Mouse (Mus musculus) forelimb bud, embryonic 11.5 days (tissue): ENCODE measurements around the gene Inhbc.
"Not testable (repeated sequence)": the region's sequence is repeated elsewhere in the genome, so short reads cannot be mapped to it uniquely, and the experiment has no call there.

Experiments
- DNase-seq: peaks from one replicate; pipeline ENCODE4 v3.0.0-alpha.2; 2012; ENCODE audit warnings: low read depth, low spot score

The Inhbc gene

GRCm38 (mm10) chr10:127326017-127326801 is 44.0 kb downstream of the Inhbc start:
- DNase-seq: no peak

GRCm38 (mm10) chr10:127325454-127326016 is 44.7 kb downstream of the Inhbc start:
- DNase-seq: no peak

GRCm38 (mm10) chr10:127324495-127324894 is 45.7 kb downstream of the Inhbc start:
- peak; percentile 70 for DNase-seq

GRCm38 (mm10) chr10:127323131-127323855 is 46.9 kb downstream of the Inhbc start:
- no peak for DNase-seq

GRCm38 (mm10) chr10:127322669-127323068 is 47.6 kb downstream of the Inhbc start:
- no peak for DNase-seq

GRCm38 (mm10) chr10:127322178-127322577 is 48.1 kb downstream of the Inhbc start:
- no peak for DNase-seq

- no peak for DNase-seq
Measured at GRCm38 (mm10) chr10:127321621-127322020, 48.6 kb downstream of the Inhbc start, which contains the start of gene Arhgap9. Gene Arhgap9 (plus strand): TSS chr10:127321964.

GRCm38 (mm10) chr10:127319969-127320368 is 50.3 kb downstream of the Inhbc start:
- DNase-seq: no peak

- DNase-seq: no peak
Measured at GRCm38 (mm10) chr10:127318009-127318408, 52.2 kb downstream of the Inhbc start.

- DNase-seq: no peak
Measured at GRCm38 (mm10) chr10:127317277-127317676, 53.0 kb downstream of the Inhbc start.

GRCm38 (mm10) chr10:127314950-127315349 is 55.3 kb downstream of the Inhbc start:
- not testable (repeated sequence) for DNase-seq

- DNase-seq: not testable (repeated sequence)
Measured at GRCm38 (mm10) chr10:127313516-127313915, 56.7 kb downstream of the Inhbc start.

- DNase-seq: no peak
Measured at GRCm38 (mm10) chr10:127312858-127313257, 57.4 kb downstream of the Inhbc start.

- peak; percentile 94 for DNase-seq
Measured at GRCm38 (mm10) chr10:127312356-127312676, 57.9 kb downstream of the Inhbc start.

GRCm38 (mm10) chr10:127311476-127312355 is 58.5 kb downstream of the Inhbc start, which contains the start of gene Mars:
Gene Mars (minus strand): TSS chr10:127311786.
- DNase-seq: peak; percentile 94

- DNase-seq: peak; percentile 48
Measured at GRCm38 (mm10) chr10:127310523-127311475, 59.4 kb downstream of the Inhbc start.

- not testable (repeated sequence) for DNase-seq
Measured at GRCm38 (mm10) chr10:127309167-127309566, 61.1 kb downstream of the Inhbc start.
